Mouse (Mus musculus) lung, adult 10 weeks (tissue): ENCODE measurements around the gene Adgrb3. TPM values are rescaled to one million over a fixed set of nuclear protein-coding genes. Genes with fewer than 3 reads are reported as not detected.

ENCODE experiments used
- polyA plus RNA-seq: library from polyadenylated mRNA; stranded (reverse); fragments of 350-450 nt; fragmentation: Illumina TruSeq; extraction: RNeasy Lipid Tissue Mini Kit (QIAGEN cat#74804); gene quantifications from one replicate; pipeline ENCODE4 v1.2.3, GENCODE M21; 2014; ENCODE audit warnings: low read depth, low replicate concordance; ENCODE audit not compliant: insufficient read depth

Adgrb3 gene
- polyA plus RNA-seq, result not detected

DNA sequence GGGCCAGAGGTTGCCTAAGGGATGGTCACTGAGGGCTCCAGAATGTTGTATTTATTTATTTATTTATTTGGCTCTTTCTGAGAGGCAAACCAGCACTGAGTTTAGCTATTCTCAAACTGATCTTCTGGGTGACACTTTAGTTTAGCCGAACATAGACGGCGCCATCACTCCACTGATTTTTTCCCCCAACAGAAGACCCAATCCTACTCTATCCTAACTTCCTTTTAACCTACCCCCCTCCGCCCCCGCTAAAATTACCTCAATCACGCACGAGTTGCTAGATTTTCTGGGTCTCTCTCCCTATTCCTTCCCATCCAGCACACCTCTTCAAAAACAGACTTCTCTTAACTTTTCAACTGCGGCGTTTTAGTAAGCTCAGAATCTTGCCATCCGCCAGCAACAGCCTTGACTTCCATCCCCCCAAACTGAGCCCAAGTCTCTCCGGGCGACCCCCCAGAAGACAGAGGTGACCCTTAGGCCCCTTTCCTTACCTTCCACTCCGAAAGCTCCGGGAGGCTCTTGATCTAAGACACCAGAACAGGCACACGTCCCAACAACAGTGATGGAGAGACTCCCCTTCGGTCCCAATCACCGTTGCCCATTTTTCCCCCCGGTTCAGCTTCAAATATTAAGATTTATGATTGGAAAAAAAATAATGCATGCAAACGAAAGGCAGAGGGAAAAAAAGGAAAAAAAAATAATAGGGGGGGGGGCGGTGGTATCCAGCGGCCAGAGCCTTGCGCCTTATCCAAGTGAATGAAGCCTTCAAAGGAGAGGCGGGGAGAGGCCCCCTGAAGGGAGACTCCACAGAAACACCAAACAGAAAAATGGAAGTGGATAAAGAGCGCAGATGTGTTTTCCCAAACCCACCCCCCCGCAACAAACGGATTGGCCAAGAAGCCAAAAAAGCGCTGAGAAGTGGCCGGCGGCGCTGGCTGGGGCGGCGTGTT lies at the start of gene Adgrb3:
TSS of gene Adgrb3 (minus strand) at position 737 of the 950 bp plus-strand sequence.

